Mouse (Mus musculus): ENCODE results near the gene Hcn1.

DNA sequence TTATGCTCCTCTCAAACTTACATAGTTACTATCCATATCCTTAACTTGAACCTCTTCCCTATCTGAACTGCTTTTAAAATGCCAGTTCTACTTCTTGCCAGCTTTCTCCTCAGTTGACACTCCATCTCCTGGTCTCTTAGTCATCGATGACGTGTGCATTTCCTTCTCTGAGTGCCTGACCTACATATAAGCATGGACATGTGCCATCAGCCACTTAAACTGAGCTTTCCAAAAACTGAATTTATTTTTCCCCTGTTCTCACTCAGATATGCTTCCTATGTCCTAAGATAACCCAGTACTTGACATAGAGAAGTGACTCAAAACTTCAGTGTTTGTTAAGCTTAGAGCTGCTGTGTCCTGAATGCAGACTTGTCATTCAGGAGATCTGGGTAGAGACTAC, 295.9 kb downstream of the Hcn1 start:
- TF ChIP-seq CTCF (IDR thresholded peaks at IDR 0.05; ENCODE audit: control insufficient read depth, insufficient read depth, insufficient replicate concordance, low read depth, low read length) (no peak), POLR2A (IDR thresholded peaks at IDR 0.05; ENCODE audit: control insufficient read depth, low read depth, low read length) (no peak)
